In genomic region chr16:30252003-30252418, GRCm38 (mm10) we compare ENCODE assay signal across 8 mouse cellular contexts. TPM values are rescaled to one million over a fixed set of nuclear protein-coding genes. Genes with fewer than 3 reads are reported as not detected.
DNase-seq lines count a peak whose midpoint lies in the region; ATAC-seq lines count a peak whose summit lies in the region.

No protein-coding gene starts in this region.

- H3K27me3 ChIP-seq in intestine, embryonic 15.5 days (replicated peaks) = no peaks in the 10 kb centered on the region

- 1% methylated on average over 21 of the region's 21 CpGs for WGBS in intestine, embryonic 15.5 days

- H3K4me2 ChIP-seq in intestine, embryonic 15.5 days (replicated peaks) = peak overlapping the region; percentile 67

- no peak overlapping the region for H3K27ac ChIP-seq in intestine, embryonic 15.5 days

- peak overlapping the region; percentile 20 for H3K4me3 ChIP-seq in intestine, embryonic 15.5 days (replicated peaks)

- no peak overlapping the region for H3K9ac ChIP-seq in intestine, embryonic 15.5 days

- H3K4me1 ChIP-seq in intestine, embryonic 15.5 days (replicated peaks) = peaks cover 8% of the 10 kb centered on the region; the same call in 1 of the 2 replicates

- intact Hi-C loops in left cerebral cortex, postnatal 14 days (cut with DNase I) = loop anchor here (2.0 kb wide), 1 partner anchor 63 kb away; no protein-coding TSS in a partner anchor

- DNase-seq in adrenal gland, adult (ENCODE audit: inconsistent age in 2 of 2, low spot score in 1 of 2) = peak; percentile 82 to 95
- peak; percentile 93 for DNase-seq in embryo, embryonic 10.5 days (ENCODE audit: low spot score)
- DNase-seq in gastrocnemius, postnatal 25 days = peak; percentile 68
- peak; percentile 74 to 77 for DNase-seq in left cerebral cortex, postnatal 14 days (ENCODE audit: low spot score in 2 of 2)
- DNase-seq in right cerebral cortex, postnatal 25 days = peak; percentile 70
- peak; percentile 76 for DNase-seq in yolk sac, embryonic 10.5 days (ENCODE audit: low spot score)

- ATAC-seq in intestine, embryonic 15.5 days = peak; percentile 74
- ATAC-seq in megakaryocyte-erythroid progenitor cell, adult 5-6 weeks (replicated peaks; ENCODE audit: low FRiP score, low TSS enrichment, poor library complexity, severe bottlenecking) = peak; percentile 93

- H3K36me3 ChIP-seq in intestine, embryonic 15.5 days = no peaks in the 10 kb centered on the region

- no peaks in the 10 kb centered on the region for H3K9me3 ChIP-seq in intestine, embryonic 15.5 days

RNA-seq across cellular contexts. Expression of gene Cpn2, which starts 15.3 kb away (rescaled TPM):
- total RNA-seq in gastrocnemius, postnatal 25 days (2021) = not detected
- polyA plus RNA-seq in intestine, embryonic 15.5 days (2015; fragmentation: Nextera tagmentation; extraction: Ambion mirVana) = 0.19 and 0.20 TPM in 2 replicates
- total RNA-seq in left cerebral cortex, postnatal 14 days (2021) = not detected
- total RNA-seq in megakaryocyte-erythroid progenitor cell, adult 5-6 weeks (2014; fragmentation: Nextera tagmentation) = not detected in 2 replicates
- total RNA-seq in megakaryocyte-erythroid progenitor cell, adult 5-6 weeks (2017) = not detected in 2 replicates

RNA-seq across cellular contexts. Expression of gene Lrrc15, which starts 31.0 kb away (rescaled TPM):
- under 1 TPM; 0.10 to 0.16 TPM for total RNA-seq in gastrocnemius, postnatal 25 days (2021)
- 0.43 and 0.44 TPM in 2 replicates for polyA plus RNA-seq in intestine, embryonic 15.5 days (2015; fragmentation: Nextera tagmentation; extraction: Ambion mirVana)
- total RNA-seq in left cerebral cortex, postnatal 14 days (2021) = under 1 TPM in 1 of 2 experiments, not detected in 1; 0.07 TPM
- not detected in 2 replicates for total RNA-seq in megakaryocyte-erythroid progenitor cell, adult 5-6 weeks (2014; fragmentation: Nextera tagmentation)
- total RNA-seq in megakaryocyte-erythroid progenitor cell, adult 5-6 weeks (2017) = not detected in 2 replicates

RNA-seq across cellular contexts. Expression of gene Gp5, which starts 58.6 kb away (rescaled TPM):
- under 1 TPM in 1 of 2 experiments, not detected in 1; 0.16 TPM for total RNA-seq in gastrocnemius, postnatal 25 days (2021)
- 0.46 and 0.59 TPM in 2 replicates for polyA plus RNA-seq in intestine, embryonic 15.5 days (2015; fragmentation: Nextera tagmentation; extraction: Ambion mirVana)
- total RNA-seq in left cerebral cortex, postnatal 14 days (2021) = under 1 TPM; 0.83 to 0.89 TPM
- 9.4 and 13.1 TPM in 2 replicates for total RNA-seq in megakaryocyte-erythroid progenitor cell, adult 5-6 weeks (2014; fragmentation: Nextera tagmentation)
- total RNA-seq in megakaryocyte-erythroid progenitor cell, adult 5-6 weeks (2017) = 14.5 and 17.1 TPM in 2 replicates

Comparison
In these comparisons a context has a peak if more than half of its experiments do, and no peak if none do; other contexts are left out.
1. RNA of gene Gp5, which starts 58.6 kb away (total RNA-seq): 9.4 to 17.1 TPM in megakaryocyte-erythroid progenitor cell, adult 5-6 weeks; 0.83 to 0.89 TPM in left cerebral cortex, postnatal 14 days and 0.16 TPM in gastrocnemius, postnatal 25 days; every median in the first group is over 4 times any median in the second.
2. Peak in every context shown above with its lines, with median percentiles within 50 percentile points of each other: DNase-seq.